Mouse (Mus musculus): ENCODE data around the gene Olfr788. TPM values are rescaled to one million over a fixed set of nuclear protein-coding genes. Genes with fewer than 3 reads are reported as not detected.

Olfr788 gene
- not detected in 2 replicates for polyA plus RNA-seq (2015; fragmentation: Nextera tagmentation; extraction: Ambion mirVana)

GRCm38 (mm10) chr10:129470698-129471097, at the start of gene Olfr788:
Olfr788 (plus strand) TSS chr10:129470998.
- no peaks in the 10 kb centered on the region for H3K36me3 ChIP-seq
- H3K4me1 ChIP-seq: no peaks in the 10 kb centered on the region
- no peaks in the 10 kb centered on the region for H3K27me3 ChIP-seq
- H3K27ac ChIP-seq (replicated peaks): no peak within 1 kb of the TSS
- H3K9me3 ChIP-seq: no peaks in the 10 kb centered on the region
- ATAC-seq (replicated peaks): no peak
- no peak within 1 kb of the TSS for H3K4me2 ChIP-seq (replicated peaks)
- no peak within 1 kb of the TSS for H3K4me3 ChIP-seq
- H3K9ac ChIP-seq (replicated peaks): no peak within 1 kb of the TSS

DNA sequence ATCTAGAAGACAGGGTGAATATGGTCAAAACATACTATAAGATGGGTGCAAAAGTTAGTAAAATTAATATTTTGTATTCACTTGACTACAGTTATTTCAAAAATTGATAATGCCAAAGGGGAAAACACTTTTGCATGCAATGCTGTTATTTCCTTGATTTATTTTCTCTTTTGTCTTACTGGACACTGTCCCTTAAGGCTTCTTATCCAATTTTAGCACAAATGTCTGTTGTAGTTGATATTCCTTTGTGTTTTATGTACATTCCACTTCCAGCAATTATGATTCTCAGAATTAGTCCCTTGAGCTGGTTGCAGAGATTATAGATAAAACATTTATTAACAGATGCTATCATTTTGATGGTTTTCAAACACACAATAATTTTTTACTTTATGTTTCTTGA, 43.8 kb upstream of the Olfr788 start, which contains the start of gene Olfr786:
TSS of gene Olfr786 (plus strand) at position 301 of the 400 bp plus-strand sequence.
- Histone ChIP-seq H3K4me1 (no peaks in the 10 kb centered on the region), H3K27me3 (no peaks in the 10 kb centered on the region), H3K4me3 (no peak within 1 kb of the TSS), H3K9me3 (no peaks in the 10 kb centered on the region), H3K36me3 (no peaks in the 10 kb centered on the region), H3K27ac (replicated peaks) (no peak within 1 kb of the TSS), H3K4me2 (replicated peaks) (no peak within 1 kb of the TSS), H3K9ac (replicated peaks) (no peak within 1 kb of the TSS)
- no peak for ATAC-seq (replicated peaks)

GRCm38 (mm10) chr10:129461562-129461961, 9.2 kb upstream of the Olfr788 start, which contains the start of gene Olfr787:
Olfr787 (plus strand) TSS chr10:129461862.
- Histone ChIP-seq H3K9ac (replicated peaks) (no peak within 1 kb of the TSS), H3K9me3 (no peaks in the 10 kb centered on the region), H3K4me2 (replicated peaks) (no peak within 1 kb of the TSS), H3K4me1 (no peaks in the 10 kb centered on the region), H3K27ac (replicated peaks) (no peak within 1 kb of the TSS), H3K4me3 (no peak within 1 kb of the TSS), H3K36me3 (no peaks in the 10 kb centered on the region), H3K27me3 (no peaks in the 10 kb centered on the region)
- 86% methylated on average over 3 of the region's 3 CpGs for WGBS
- ATAC-seq (replicated peaks): no peak

DNA sequence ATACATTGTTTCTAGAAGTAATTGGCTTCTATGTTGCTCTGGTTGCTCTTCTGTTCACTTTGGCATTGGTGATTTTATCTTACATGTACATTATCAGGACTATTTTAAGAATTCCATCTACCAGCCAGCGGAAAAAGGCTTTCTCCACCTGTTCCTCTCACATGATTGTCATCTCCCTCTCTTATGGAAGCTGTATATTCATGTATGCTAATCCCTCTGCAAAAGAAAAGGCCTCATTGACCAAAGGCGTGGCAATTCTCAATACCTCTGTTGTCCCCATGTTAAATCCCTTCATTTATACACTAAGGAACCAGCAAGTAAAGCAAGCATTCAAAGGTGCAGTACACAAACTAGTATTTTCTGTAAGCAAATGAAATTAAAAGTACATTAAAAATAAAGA, 2.5 kb downstream of the Olfr788 start:
- Histone ChIP-seq H3K4me1 (no peaks in the 10 kb centered on the region), H3K4me3 (no peak overlapping the region), H3K4me2 (replicated peaks) (no peak overlapping the region), H3K36me3 (no peaks in the 10 kb centered on the region), H3K9me3 (no peaks in the 10 kb centered on the region), H3K27ac (replicated peaks) (no peak overlapping the region), H3K27me3 (no peaks in the 10 kb centered on the region), H3K9ac (replicated peaks) (no peak overlapping the region)
- ATAC-seq (replicated peaks): no peak
- 28% methylated on average over 2 of the region's 2 CpGs for WGBS

- ATAC-seq (replicated peaks): no peak
- no peak overlapping the region for H3K4me2 ChIP-seq (replicated peaks)
Observed at GRCm38 (mm10) chr10:129473723-129474122, 2.9 kb downstream of the Olfr788 start.

DNA sequence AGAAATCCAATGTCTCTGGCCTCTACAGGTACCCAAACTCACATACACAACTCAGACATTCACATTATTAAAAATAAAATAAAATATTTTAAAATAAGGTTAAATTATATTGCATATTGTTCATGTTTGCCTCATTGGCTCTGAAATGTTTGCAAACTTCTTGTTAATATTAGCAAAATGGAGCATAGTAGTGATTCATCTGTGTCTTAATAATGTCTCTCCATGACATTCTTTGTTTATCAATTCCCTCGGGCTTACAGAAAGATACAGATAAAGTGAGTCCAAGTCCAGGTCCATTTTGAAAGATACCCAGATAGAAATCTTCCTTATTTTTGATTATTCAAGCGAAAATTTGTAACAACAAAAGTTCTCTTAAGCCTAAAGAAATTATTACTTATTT, 13.7 kb downstream of the Olfr788 start, which contains the start of gene Olfr789:
TSS of gene Olfr789 (plus strand) at position 301 of the 400 bp plus-strand sequence.
- Histone ChIP-seq H3K9ac (replicated peaks) (no peak within 1 kb of the TSS), H3K27ac (replicated peaks) (no peak within 1 kb of the TSS), H3K9me3 (no peaks in the 10 kb centered on the region), H3K36me3 (no peaks in the 10 kb centered on the region), H3K4me3 (no peak within 1 kb of the TSS), H3K4me1 (no peaks in the 10 kb centered on the region), H3K4me2 (replicated peaks) (no peak within 1 kb of the TSS), H3K27me3 (no peaks in the 10 kb centered on the region)
- ATAC-seq (replicated peaks): no peak
- WGBS: 64% methylated on average over 2 of the region's 2 CpGs

More at GRCm38 (mm10) chr10:129473723-129474122, 2.9 kb downstream of the Olfr788 start:
- Histone ChIP-seq H3K36me3 (no peaks in the 10 kb centered on the region), H3K9ac (replicated peaks) (no peak overlapping the region), H3K4me3 (no peak overlapping the region), H3K27ac (replicated peaks) (no peak overlapping the region), H3K4me1 (no peaks in the 10 kb centered on the region), H3K27me3 (no peaks in the 10 kb centered on the region), H3K9me3 (no peaks in the 10 kb centered on the region)

DNA sequence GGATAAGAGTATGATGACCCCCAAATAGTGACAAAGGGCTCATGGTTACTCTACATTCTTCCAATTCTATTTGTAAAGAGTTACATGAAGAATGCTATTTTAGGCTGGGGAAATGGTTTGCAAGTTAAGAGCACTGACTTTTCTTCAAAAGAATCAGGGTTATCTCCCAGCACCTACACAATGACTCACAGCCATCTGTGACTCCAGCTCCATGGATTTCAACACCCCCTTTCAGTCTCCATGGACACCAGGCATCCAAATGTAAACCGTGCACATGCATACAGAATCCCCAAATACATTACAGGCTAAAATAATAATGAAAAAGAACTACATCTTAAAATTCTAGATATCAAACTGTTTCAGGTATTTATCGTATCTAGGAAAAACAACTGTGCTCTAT, 19.3 kb downstream of the Olfr788 start:
- WGBS: 86% methylated on average over 2 of the region's 2 CpGs
- Histone ChIP-seq H3K27ac (replicated peaks) (no peak overlapping the region), H3K9me3 (no peaks in the 10 kb centered on the region), H3K36me3 (no peaks in the 10 kb centered on the region), H3K27me3 (no peaks in the 10 kb centered on the region), H3K9ac (replicated peaks) (no peak overlapping the region), H3K4me1 (no peaks in the 10 kb centered on the region), H3K4me3 (no peak overlapping the region), H3K4me2 (replicated peaks) (no peak overlapping the region)
- ATAC-seq (replicated peaks): no peak

DNA sequence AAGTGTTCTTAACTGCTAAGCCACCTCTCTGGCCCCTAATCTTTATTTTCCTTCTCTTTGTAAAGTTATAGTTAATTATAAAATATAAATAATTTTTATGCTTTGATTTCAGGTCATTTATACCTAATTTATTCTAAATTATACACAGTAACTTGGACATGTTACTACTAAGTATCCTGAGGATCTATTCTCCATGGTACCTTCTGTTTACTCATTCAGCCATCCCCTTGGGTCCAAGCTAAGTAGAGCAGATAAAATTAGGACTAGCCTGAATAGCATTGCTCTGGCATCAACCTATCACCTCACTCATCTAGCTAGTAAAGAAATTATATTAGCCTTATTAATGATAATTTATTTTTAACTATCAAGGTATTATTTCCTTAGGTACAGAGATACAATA, 27.4 kb downstream of the Olfr788 start, which contains the start of gene Olfr790:
TSS of gene Olfr790 (plus strand) at position 301 of the 400 bp plus-strand sequence.
- no peak for ATAC-seq (replicated peaks)
- H3K36me3 ChIP-seq: no peaks in the 10 kb centered on the region
- H3K4me2 ChIP-seq (replicated peaks): no peak within 1 kb of the TSS
- no peaks in the 10 kb centered on the region for H3K4me1 ChIP-seq
- H3K9me3 ChIP-seq: no peaks in the 10 kb centered on the region
- no peak within 1 kb of the TSS for H3K4me3 ChIP-seq
- no peak within 1 kb of the TSS for H3K27ac ChIP-seq (replicated peaks)
- H3K27me3 ChIP-seq: no peaks in the 10 kb centered on the region
- no peak within 1 kb of the TSS for H3K9ac ChIP-seq (replicated peaks)

GRCm38 (mm10) chr10:129521492-129521891, 50.7 kb downstream of the Olfr788 start, which contains the start of gene Olfr791:
Olfr791 (plus strand) TSS chr10:129521792.
- no peaks in the 10 kb centered on the region for H3K4me1 ChIP-seq
- H3K9me3 ChIP-seq: no peaks in the 10 kb centered on the region
- no peak for ATAC-seq (replicated peaks)
- 79% methylated on average over 3 of the region's 3 CpGs for WGBS
- no peak within 1 kb of the TSS for H3K27ac ChIP-seq (replicated peaks)
- H3K9ac ChIP-seq (replicated peaks): no peak within 1 kb of the TSS
- no peaks in the 10 kb centered on the region for H3K36me3 ChIP-seq
- H3K27me3 ChIP-seq: no peaks in the 10 kb centered on the region
- no peak within 1 kb of the TSS for H3K4me3 ChIP-seq
- no peak within 1 kb of the TSS for H3K4me2 ChIP-seq (replicated peaks)

Other genes with a start within 250 kb of the Olfr788 start
- gene Olfr774, start 234.8 kb upstream of the Olfr788 start, polyA plus RNA-seq (2015; fragmentation: Nextera tagmentation; extraction: Ambion mirVana): not detected in 2 replicates
- not detected in 2 replicates for gene Olfr775, start 222.6 kb upstream of the Olfr788 start, polyA plus RNA-seq (2015; fragmentation: Nextera tagmentation; extraction: Ambion mirVana)
- not detected in 2 replicates for gene Olfr776, start 211.9 kb upstream of the Olfr788 start, polyA plus RNA-seq (2015; fragmentation: Nextera tagmentation; extraction: Ambion mirVana)
- gene Olfr777, start 199.5 kb upstream of the Olfr788 start, polyA plus RNA-seq (2015; fragmentation: Nextera tagmentation; extraction: Ambion mirVana): not detected in 2 replicates
- not detected in 2 replicates for gene Olfr780, start 152.9 kb upstream of the Olfr788 start, polyA plus RNA-seq (2015; fragmentation: Nextera tagmentation; extraction: Ambion mirVana)
- not detected in 2 replicates for gene Olfr781, start 142.1 kb upstream of the Olfr788 start, polyA plus RNA-seq (2015; fragmentation: Nextera tagmentation; extraction: Ambion mirVana)
- not detected in 2 replicates for gene Olfr782, start 122.1 kb upstream of the Olfr788 start, polyA plus RNA-seq (2015; fragmentation: Nextera tagmentation; extraction: Ambion mirVana)
- gene Olfr784, start 86.9 kb upstream of the Olfr788 start, polyA plus RNA-seq (2015; fragmentation: Nextera tagmentation; extraction: Ambion mirVana): 0.05 TPM in 2 replicates
- not detected in 2 replicates for gene Olfr785, start 65.6 kb upstream of the Olfr788 start, polyA plus RNA-seq (2015; fragmentation: Nextera tagmentation; extraction: Ambion mirVana)
- gene Olfr786, start 43.7 kb upstream of the Olfr788 start, polyA plus RNA-seq (2015; fragmentation: Nextera tagmentation; extraction: Ambion mirVana): not detected in 2 replicates
- not detected in 2 replicates for gene Olfr787, start 9.1 kb upstream of the Olfr788 start, polyA plus RNA-seq (2015; fragmentation: Nextera tagmentation; extraction: Ambion mirVana)
- not detected in 2 replicates for gene Olfr789, start 13.8 kb downstream of the Olfr788 start, polyA plus RNA-seq (2015; fragmentation: Nextera tagmentation; extraction: Ambion mirVana)
- not detected in 2 replicates for gene Olfr790, start 27.5 kb downstream of the Olfr788 start, polyA plus RNA-seq (2015; fragmentation: Nextera tagmentation; extraction: Ambion mirVana)
- not detected in 2 replicates for gene Olfr791, start 50.8 kb downstream of the Olfr788 start, polyA plus RNA-seq (2015; fragmentation: Nextera tagmentation; extraction: Ambion mirVana)
- gene Olfr792, start 68.2 kb downstream of the Olfr788 start, polyA plus RNA-seq (2015; fragmentation: Nextera tagmentation; extraction: Ambion mirVana): not detected in 2 replicates
- not detected in 2 replicates for gene Olfr794, start 96.7 kb downstream of the Olfr788 start, polyA plus RNA-seq (2015; fragmentation: Nextera tagmentation; extraction: Ambion mirVana)
- not detected in 2 replicates for gene Olfr796, start 141.6 kb downstream of the Olfr788 start, polyA plus RNA-seq (2015; fragmentation: Nextera tagmentation; extraction: Ambion mirVana)
- not detected in 2 replicates for gene Olfr798, start 156.9 kb downstream of the Olfr788 start, polyA plus RNA-seq (2015; fragmentation: Nextera tagmentation; extraction: Ambion mirVana)
- not detected in 2 replicates for gene Olfr799, start 166.5 kb downstream of the Olfr788 start, polyA plus RNA-seq (2015; fragmentation: Nextera tagmentation; extraction: Ambion mirVana)
- not detected in 2 replicates for gene Olfr800, start 186.7 kb downstream of the Olfr788 start, polyA plus RNA-seq (2015; fragmentation: Nextera tagmentation; extraction: Ambion mirVana)
- not detected in 2 replicates for gene Olfr801, start 202.9 kb downstream of the Olfr788 start, polyA plus RNA-seq (2015; fragmentation: Nextera tagmentation; extraction: Ambion mirVana)
- gene Olfr802, start 217.2 kb downstream of the Olfr788 start, polyA plus RNA-seq (2015; fragmentation: Nextera tagmentation; extraction: Ambion mirVana): 0.06 TPM in 1 of 2 replicates, not detected in the other
- gene Olfr803, start 223.3 kb downstream of the Olfr788 start, polyA plus RNA-seq (2015; fragmentation: Nextera tagmentation; extraction: Ambion mirVana): not detected in 2 replicates
- not detected in 2 replicates for gene Olfr804, start 232.2 kb downstream of the Olfr788 start, polyA plus RNA-seq (2015; fragmentation: Nextera tagmentation; extraction: Ambion mirVana)

Measured in forebrain, embryonic 15.5 days (tissue).